Mouse (Mus musculus) neural tube, embryonic 15.5 days (tissue): ENCODE measurements around the gene Otud7b. TPM values are rescaled to one million over a fixed set of nuclear protein-coding genes. Genes with fewer than 3 reads are reported as not detected.

Experiments
- ATAC-seq: fragments of 200-750 bp; cut with Nextera tagmentation; 2 replicates; pipeline ENCODE4 v1.8.0; 2017; ENCODE audit warnings: mild to moderate bottlenecking, moderate TSS enrichment, moderate library complexity; ENCODE audit not compliant: low FRiP score
- H3K27ac ChIP-seq: fragments of 300-500 bp; sonication (generic); replicated peaks from 2 replicates; pipeline ENCODE4 v1.5.1; 2015; ENCODE audit warnings: mild to moderate bottlenecking, inconsistent platforms
- H3K27me3 ChIP-seq: fragments of 300-500 bp; sonication (generic); replicated peaks from 2 replicates; pipeline ENCODE4 v1.6.1; 2015; ENCODE audit warnings: inconsistent platforms
- H3K36me3 ChIP-seq: fragments of 300-500 bp; sonication (generic); 2 replicates; pipeline ENCODE4 v1.6.1; 2015; ENCODE audit warnings: inconsistent platforms
- H3K4me1 ChIP-seq: fragments of 300-500 bp; sonication (generic); 2 replicates; pipeline ENCODE4 v1.6.1; 2015; ENCODE audit warnings: inconsistent platforms
- H3K4me2 ChIP-seq: fragments of 300-500 bp; sonication (generic); 2 replicates; pipeline ENCODE4 v1.6.1; 2015; ENCODE audit warnings: inconsistent platforms, mild to moderate bottlenecking, moderate library complexity
- H3K4me3 ChIP-seq: fragments of 300-500 bp; sonication (generic); replicated peaks from 2 replicates; pipeline ENCODE4 v1.5.1; 2015; ENCODE audit warnings: mild to moderate bottlenecking, inconsistent platforms
- H3K9ac ChIP-seq: fragments of 300-500 bp; sonication (generic); replicated peaks from 2 replicates; pipeline ENCODE4 v1.6.1; 2015; ENCODE audit warnings: mild to moderate bottlenecking, inconsistent platforms
- H3K9me3 ChIP-seq: fragments of 300-500 bp; sonication (generic); replicated peaks from 2 replicates; pipeline ENCODE4 v1.6.1; 2016; ENCODE audit warnings: inconsistent platforms
- WGBS: fragments of 180-500 bp; shearing (Covaris S2); methylation state at CpG from one replicate; pipeline ENCODE4 v1.1.7; 2015; ENCODE audit warnings: mixed read lengths; 5-methylcytosine and 5-hydroxymethylcytosine counted together
- polyA plus RNA-seq: library from polyadenylated mRNA; unstranded; fragments of >200 nt; fragmentation: Nextera tagmentation; extraction: Ambion mirVana; gene quantifications from 2 replicates; pipeline ENCODE4 v1.2.1, GENCODE M21; 2015

The Otud7b gene
- polyA plus RNA-seq, 1 experiment from 2014 or later: 10.5 TPM

DNA sequence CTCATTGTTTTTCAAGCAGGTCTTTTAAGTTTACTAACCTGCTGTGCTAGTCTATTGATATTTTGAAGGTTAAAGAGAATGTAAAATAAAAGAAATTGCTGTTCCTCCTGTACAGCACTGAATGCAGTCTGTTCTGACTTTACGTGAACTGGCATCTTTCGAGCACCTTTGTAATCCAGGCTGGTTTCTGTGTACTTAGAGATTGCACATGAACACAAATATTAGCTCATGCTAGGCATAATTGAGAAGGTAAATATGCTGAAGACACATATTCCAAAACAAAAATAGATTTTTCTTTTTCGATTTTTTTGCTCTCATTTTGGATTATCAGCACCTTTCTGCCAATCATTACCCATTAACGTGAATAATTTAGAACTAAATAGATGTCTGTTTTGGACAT, 1.8 kb downstream of the Otud7b start:
- Histone ChIP-seq H3K27ac (no peak overlapping the region), H3K4me3 (no peak overlapping the region), H3K9me3 (no peaks in the 10 kb centered on the region), H3K36me3 (no peaks in the 10 kb centered on the region), H3K4me1 (peaks cover 34% of the 10 kb centered on the region), H3K27me3 (no peaks in the 10 kb centered on the region), H3K4me2 (peak overlapping the region; percentile 91; the same call in 1 of the 2 replicates), H3K9ac (no peak overlapping the region)
- WGBS: 88% methylated on average over 4 of the region's 4 CpGs
- no peak for ATAC-seq

DNA sequence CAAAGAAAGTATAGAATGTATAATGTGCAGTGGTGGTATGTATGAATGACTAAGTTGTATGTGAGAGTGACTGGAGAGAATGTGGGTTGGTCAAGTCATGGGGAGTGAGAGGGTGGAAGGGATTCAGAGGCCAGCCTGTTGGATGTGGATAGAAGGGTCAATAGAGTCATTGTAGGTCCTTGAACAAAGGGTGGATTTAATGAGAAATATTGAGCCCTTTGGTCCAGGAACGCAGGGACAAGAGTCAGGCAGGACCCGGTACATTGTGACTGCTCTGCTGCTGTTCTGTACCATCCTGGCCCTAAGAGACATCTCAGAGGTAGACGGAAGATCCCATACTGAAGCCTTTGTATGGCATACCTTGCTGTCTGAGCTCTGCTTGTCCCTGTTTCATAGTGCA, 4.0 kb downstream of the Otud7b start:
- Histone ChIP-seq H3K9me3 (no peaks in the 10 kb centered on the region), H3K4me1 (peaks cover 28% of the 10 kb centered on the region), H3K27ac (no peak overlapping the region), H3K4me2 (no peak overlapping the region), H3K27me3 (no peaks in the 10 kb centered on the region), H3K9ac (no peak overlapping the region), H3K4me3 (no peak overlapping the region), H3K36me3 (no peaks in the 10 kb centered on the region)
- WGBS: 87% methylated on average over 3 of the region's 3 CpGs
- ATAC-seq: no peak

DNA sequence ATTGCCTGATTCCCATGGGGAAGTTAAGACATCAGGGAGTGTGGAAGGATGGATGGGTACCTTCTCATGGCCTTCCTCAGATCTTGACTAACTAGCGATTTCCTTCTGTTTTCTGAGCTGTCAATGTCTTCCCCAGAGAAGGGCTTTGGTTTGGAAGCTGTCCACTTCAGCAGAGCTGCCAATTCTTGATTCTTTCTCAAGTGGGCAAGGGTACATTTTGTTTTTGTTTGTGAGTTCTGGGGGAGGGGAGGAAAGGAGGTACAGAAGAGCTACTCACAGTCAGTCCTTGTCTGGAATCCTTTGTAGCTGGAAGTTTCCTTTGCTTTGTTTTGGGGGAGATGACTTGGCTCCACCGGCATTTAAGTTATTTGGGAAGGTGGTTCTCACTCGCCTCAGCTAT, 8.9 kb downstream of the Otud7b start:
- H3K36me3 ChIP-seq: no peaks in the 10 kb centered on the region
- no peak overlapping the region for H3K4me3 ChIP-seq
- no peak overlapping the region for H3K9ac ChIP-seq
- peaks cover 3% of the 10 kb centered on the region; the same call in 1 of the 2 replicates for H3K4me1 ChIP-seq
- no peak for ATAC-seq
- H3K27ac ChIP-seq: no peak overlapping the region
- H3K9me3 ChIP-seq: no peaks in the 10 kb centered on the region
- WGBS: 64% methylated on average over 3 of the region's 3 CpGs
- H3K4me2 ChIP-seq: no peak overlapping the region
- no peaks in the 10 kb centered on the region for H3K27me3 ChIP-seq

DNA sequence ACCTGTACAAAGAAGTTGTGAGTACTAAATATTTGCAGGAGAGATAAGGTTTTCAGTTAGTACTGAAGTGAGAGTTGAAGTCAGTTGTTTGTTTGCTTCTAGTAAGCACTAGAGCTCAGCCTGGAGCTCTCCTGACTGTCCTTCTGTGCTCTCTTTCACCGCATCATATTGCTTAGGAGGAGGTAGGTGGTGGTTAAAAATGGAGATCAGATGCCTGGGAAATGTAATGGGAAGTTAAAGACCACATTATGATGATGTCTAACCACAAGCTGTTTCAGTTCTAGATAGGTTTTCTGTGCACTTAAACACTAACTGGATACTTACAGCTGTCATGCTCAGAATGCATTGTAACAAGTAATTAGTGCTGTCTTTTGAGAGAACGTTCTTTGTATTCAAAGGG, 13.8 kb downstream of the Otud7b start:
- 86% methylated on average over 2 of the region's 2 CpGs for WGBS

DNA sequence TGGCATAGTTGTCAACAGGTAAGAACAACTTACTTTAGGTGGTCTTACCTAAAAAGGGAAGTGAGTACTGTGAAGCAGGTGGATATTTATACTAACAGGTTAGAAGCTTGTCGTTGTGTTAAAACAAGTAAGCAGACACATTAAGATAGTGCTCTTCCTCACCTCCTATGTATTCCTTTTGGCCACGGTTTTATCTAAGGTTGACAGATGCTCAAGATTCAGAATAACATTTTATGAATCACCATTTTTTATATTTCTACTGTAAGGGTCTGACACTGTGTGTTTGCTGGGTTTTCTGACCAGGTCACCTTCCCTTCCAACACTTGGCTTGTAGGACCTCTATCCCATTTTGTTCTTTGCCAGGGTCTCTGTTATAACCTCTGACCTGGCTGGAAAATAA, 14.4 kb downstream of the Otud7b start:
- H3K36me3 ChIP-seq: no peaks in the 10 kb centered on the region
- 95% methylated on average over 2 of the region's 2 CpGs for WGBS
- no peaks in the 10 kb centered on the region for H3K27me3 ChIP-seq
- ATAC-seq: no peak
- H3K27ac ChIP-seq: no peak overlapping the region
- no peak overlapping the region for H3K4me2 ChIP-seq
- no peak overlapping the region for H3K9ac ChIP-seq
- no peaks in the 10 kb centered on the region for H3K9me3 ChIP-seq
- no peaks in the 10 kb centered on the region for H3K4me1 ChIP-seq
- no peak overlapping the region for H3K4me3 ChIP-seq

More for the DNA sequence above, 13.8 kb downstream of the Otud7b start:
- Histone ChIP-seq H3K4me3 (no peak overlapping the region), H3K27me3 (no peaks in the 10 kb centered on the region), H3K36me3 (no peaks in the 10 kb centered on the region), H3K4me1 (no peaks in the 10 kb centered on the region), H3K4me2 (no peak overlapping the region), H3K9ac (no peak overlapping the region), H3K9me3 (no peaks in the 10 kb centered on the region), H3K27ac (no peak overlapping the region)
- no peak for ATAC-seq

DNA sequence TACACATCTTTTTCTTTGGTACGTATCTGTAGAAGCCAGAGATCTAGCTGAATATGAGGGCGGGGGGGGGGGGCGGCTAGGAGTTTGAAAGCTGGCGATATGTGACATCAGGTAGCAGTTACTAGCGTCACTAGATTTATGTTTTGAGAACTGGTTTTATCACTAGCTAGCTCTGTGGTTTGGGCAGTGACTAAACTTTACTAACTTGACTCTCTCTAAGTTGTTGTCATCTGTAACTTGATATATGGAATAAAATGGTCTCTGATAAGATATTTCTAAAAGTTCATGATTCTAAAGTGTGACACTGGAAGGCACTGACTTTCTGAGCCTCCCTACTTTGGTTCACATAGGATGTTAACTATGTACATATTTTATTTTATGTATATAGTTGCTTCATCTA, 19.9 kb downstream of the Otud7b start:
- 85% methylated on average over 5 of the region's 5 CpGs for WGBS
- H3K4me2 ChIP-seq: no peak overlapping the region

DNA sequence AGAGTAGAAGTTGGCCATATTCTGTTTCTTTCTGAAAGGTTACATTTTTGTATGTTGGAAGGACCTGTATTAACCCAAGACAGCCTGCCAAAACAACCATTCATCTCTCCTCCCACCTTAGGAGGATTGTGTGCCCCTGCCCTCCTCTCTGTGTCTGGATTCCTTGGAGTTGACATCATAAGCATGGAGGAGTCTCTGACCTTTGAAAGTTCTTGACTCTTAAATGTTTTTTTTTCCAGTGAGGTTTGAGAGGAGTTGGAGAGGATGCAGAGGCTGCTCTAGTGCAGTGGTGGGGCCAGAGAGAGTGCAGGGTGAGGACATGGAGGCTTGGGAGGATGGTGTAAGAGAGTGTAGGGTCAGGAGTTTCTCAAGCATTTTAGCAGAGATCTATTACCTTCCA, 23.8 kb downstream of the Otud7b start:
- no peak overlapping the region for H3K9ac ChIP-seq
- no peaks in the 10 kb centered on the region for H3K9me3 ChIP-seq
- no peaks in the 10 kb centered on the region for H3K27me3 ChIP-seq
- no peak overlapping the region for H3K27ac ChIP-seq
- ATAC-seq: no peak
- H3K4me2 ChIP-seq: no peak overlapping the region
- H3K36me3 ChIP-seq: no peaks in the 10 kb centered on the region
- no peak overlapping the region for H3K4me3 ChIP-seq
- no peaks in the 10 kb centered on the region for H3K4me1 ChIP-seq

More for the DNA sequence above, 19.9 kb downstream of the Otud7b start:
- no peak overlapping the region for H3K27ac ChIP-seq
- no peaks in the 10 kb centered on the region for H3K9me3 ChIP-seq
- no peak for ATAC-seq
- no peak overlapping the region for H3K9ac ChIP-seq
- H3K27me3 ChIP-seq: no peaks in the 10 kb centered on the region
- no peaks in the 10 kb centered on the region for H3K36me3 ChIP-seq
- no peak overlapping the region for H3K4me3 ChIP-seq
- H3K4me1 ChIP-seq: no peaks in the 10 kb centered on the region

DNA sequence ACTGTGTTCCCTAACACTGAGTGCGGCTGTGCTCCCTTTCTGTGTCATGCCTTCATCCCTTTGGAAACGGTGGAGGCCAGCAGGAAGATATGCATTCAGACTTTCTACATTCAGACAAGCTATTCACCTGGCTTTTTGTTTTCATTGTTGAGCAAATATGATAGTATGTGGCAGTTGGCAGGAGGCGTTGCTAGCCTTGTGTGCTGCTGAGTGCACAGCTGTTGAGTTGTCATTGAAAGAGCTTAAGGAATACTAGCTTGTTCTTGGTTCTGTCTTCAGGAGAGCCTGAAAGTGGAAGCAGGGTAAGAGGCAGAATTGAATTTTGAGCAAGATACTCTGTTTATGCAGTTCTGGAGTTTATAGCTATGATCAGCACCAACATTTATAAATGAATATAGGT, 28.2 kb downstream of the Otud7b start:
- Histone ChIP-seq H3K4me1 (no peaks in the 10 kb centered on the region), H3K4me2 (no peak overlapping the region), H3K9ac (no peak overlapping the region), H3K36me3 (no peaks in the 10 kb centered on the region; the same call in 1 of the 2 replicates), H3K9me3 (no peaks in the 10 kb centered on the region), H3K4me3 (no peak overlapping the region), H3K27me3 (no peaks in the 10 kb centered on the region), H3K27ac (no peak overlapping the region)
- ATAC-seq: no peak
- 90% methylated on average over 3 of the region's 3 CpGs for WGBS

DNA sequence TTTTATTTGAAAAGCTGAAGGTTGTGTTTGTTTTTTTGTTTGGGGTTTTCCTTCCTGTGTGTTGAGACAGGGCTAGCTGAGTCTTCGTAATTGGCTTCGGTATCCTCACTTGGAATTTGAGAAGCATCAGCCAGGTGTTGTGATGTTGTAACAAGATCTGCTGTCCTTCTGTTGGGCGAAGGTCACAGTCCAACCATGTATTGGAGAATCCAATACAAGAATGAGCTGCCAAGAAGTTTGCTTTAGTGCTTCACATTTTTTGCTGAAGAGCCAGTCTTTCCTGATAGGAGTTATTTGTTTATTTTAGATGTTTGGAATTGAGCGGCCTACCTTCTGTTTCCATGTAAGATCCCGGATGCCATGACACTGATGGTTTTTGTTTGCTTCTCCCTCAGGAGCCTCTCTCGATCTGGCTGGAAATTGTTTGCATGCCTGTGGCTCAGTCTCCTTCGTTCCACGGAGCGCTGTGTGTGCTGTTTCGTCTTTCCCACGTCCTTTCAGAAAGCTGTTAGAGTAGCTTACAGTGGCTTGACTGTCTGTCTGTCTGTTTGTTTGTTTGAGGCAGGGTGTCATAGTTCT, 29.1 kb downstream of the Otud7b start:
- Histone ChIP-seq H3K4me2 (no peak overlapping the region), H3K27me3 (no peaks in the 10 kb centered on the region), H3K9me3 (no peaks in the 10 kb centered on the region), H3K4me3 (no peak overlapping the region), H3K27ac (no peak overlapping the region), H3K4me1 (no peaks in the 10 kb centered on the region), H3K36me3 (no peaks in the 10 kb centered on the region; the same call in 1 of the 2 replicates), H3K9ac (no peak overlapping the region)
- WGBS: 87% methylated on average over 11 of the region's 11 CpGs
- ATAC-seq: no peak

DNA sequence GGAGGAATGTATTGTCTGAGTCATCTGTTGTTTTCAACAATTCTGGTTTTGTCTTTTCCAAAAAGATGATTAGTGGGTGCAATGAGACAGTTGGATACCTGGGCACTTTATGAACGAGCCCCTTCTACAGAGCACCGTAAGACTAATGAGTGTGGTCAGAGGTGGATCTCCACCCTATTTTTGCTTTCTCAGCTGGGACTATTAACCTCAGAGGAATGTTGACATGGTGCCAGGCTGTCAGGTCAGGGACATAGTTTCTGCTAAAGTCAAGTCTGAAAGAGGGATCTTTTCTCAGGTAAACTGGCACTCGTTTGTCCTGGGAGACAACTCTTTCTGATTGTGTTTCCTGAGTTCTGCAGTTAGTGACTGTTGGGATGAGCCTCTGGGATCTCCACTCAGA, 30.7 kb downstream of the Otud7b start:
- no peak for ATAC-seq
- H3K4me1 ChIP-seq: no peaks in the 10 kb centered on the region
- H3K9ac ChIP-seq: no peak overlapping the region
- no peak overlapping the region for H3K27ac ChIP-seq
- no peaks in the 10 kb centered on the region for H3K9me3 ChIP-seq
- H3K4me2 ChIP-seq: no peak overlapping the region
- no peaks in the 10 kb centered on the region for H3K27me3 ChIP-seq
- no peaks in the 10 kb centered on the region; the same call in 1 of the 2 replicates for H3K36me3 ChIP-seq
- no peak overlapping the region for H3K4me3 ChIP-seq
- WGBS: 88% methylated on average over 3 of the region's 3 CpGs

DNA sequence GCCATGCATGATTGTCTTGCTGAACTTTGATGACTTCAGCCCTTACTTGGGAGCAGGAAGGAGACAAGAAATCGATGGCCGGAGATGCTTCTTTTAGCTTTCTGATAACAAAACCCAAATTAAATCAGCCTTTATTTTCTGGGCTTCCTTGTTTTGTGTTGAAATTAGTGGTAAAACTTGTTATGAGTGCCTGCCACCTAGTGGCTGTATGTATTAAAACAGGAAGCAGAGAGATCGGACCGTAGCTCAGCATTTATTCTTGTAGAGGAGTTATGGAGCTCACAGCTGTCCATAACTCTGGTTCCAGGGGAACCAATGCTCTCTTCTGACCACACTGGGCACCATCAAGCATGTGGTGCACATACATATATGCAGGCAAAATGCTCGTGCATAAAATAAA, 43.6 kb downstream of the Otud7b start:
- no peak for ATAC-seq
- Histone ChIP-seq H3K27ac (no peak overlapping the region), H3K9ac (no peak overlapping the region), H3K9me3 (no peaks in the 10 kb centered on the region), H3K4me1 (no peaks in the 10 kb centered on the region), H3K27me3 (no peaks in the 10 kb centered on the region), H3K4me3 (no peak overlapping the region), H3K36me3 (peaks cover 39% of the 10 kb centered on the region), H3K4me2 (no peak overlapping the region)
- 25% methylated on average over 5 of the region's 5 CpGs for WGBS

DNA sequence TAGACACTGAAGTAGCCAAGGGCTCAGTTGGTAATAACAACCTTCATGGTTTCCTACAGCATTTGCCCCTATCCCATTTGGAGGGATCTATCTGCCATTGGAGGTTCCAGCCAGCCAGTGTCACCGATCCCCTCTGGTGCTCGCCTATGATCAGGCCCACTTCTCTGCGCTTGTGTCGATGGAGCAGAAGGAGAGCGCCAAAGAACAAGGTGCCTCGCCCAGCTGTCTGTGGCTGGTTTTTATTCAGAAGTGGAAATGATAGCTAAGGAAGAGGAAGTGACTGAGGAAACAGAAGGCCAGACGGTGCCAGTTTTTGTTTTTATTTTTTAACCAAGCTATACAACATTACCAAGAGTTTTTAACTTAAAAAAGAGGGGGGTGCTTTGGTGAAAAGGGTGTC, 47.5 kb downstream of the Otud7b start:
- Histone ChIP-seq H3K9ac (no peak overlapping the region), H3K27me3 (no peaks in the 10 kb centered on the region), H3K4me1 (no peaks in the 10 kb centered on the region), H3K27ac (no peak overlapping the region), H3K4me2 (no peak overlapping the region), H3K36me3 (peaks cover 51% of the 10 kb centered on the region), H3K4me3 (no peak overlapping the region), H3K9me3 (no peaks in the 10 kb centered on the region)
- ATAC-seq: no peak
- WGBS: 93% methylated on average over 7 of the region's 7 CpGs

DNA sequence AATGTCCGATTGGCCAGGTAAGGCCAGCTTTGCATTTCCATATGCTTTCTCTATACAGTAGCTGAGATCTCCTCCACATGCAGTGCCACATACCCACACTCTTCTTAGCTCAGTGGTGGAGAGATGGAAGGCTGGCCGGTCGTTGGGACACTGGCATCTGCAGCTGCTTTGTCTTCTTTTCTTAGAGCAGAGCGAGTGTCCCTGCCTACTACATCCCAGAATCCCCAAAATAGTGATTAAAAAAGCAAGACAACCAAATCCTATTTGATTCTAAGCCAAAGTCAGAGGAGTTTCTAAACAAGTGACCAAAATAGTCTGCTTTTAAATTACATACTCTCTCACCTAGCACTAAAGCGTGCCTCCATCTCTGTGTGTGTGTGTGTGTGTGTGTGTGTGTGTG, 48.3 kb downstream of the Otud7b start:
- no peak overlapping the region for H3K9ac ChIP-seq
- H3K4me1 ChIP-seq: no peaks in the 10 kb centered on the region
- H3K27ac ChIP-seq: no peak overlapping the region
- no peak for ATAC-seq
- H3K9me3 ChIP-seq: no peaks in the 10 kb centered on the region
- H3K4me2 ChIP-seq: no peak overlapping the region
- no peak overlapping the region for H3K4me3 ChIP-seq
- H3K36me3 ChIP-seq: peaks cover 51% of the 10 kb centered on the region
- no peaks in the 10 kb centered on the region for H3K27me3 ChIP-seq
- 96% methylated on average over 5 of the region's 5 CpGs for WGBS
